Mouse (Mus musculus): ENCODE data around the gene Pard3.

Gene Pard3

DNA sequence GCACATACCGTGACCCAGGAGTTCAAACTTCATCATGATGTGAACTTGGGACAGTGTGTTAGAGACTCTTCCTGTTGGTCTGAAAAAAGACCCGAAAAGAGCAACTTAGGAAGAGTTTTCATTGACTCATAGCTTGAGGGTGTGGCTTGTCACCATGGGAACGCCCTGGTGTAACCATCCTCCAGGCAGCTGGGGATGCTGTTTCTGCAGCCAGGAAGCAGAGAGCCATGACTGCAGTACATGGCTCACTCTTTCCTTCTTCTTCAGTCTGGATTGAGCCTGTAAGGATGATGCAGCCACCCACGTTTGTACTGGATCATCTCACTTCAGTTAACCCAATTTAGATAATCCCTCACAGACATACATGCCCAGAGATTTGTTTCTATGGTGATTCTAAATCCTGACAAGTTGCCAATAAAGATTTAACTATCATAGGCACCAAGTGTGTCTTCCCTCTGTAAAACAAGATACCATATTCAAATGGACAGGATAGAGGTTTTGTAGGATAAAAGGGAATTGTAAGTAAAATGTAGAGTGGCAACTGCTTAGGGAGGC lies 431.6 kb downstream of the Pard3 start:
- DNase-seq (ENCODE audit: low read depth, low spot score): peak; percentile 51

GRCm38 (mm10) chr8:127498997-127499719 lies 435.5 kb downstream of the Pard3 start:
- no peak for DNase-seq (ENCODE audit: low read depth, low spot score)

DNA sequence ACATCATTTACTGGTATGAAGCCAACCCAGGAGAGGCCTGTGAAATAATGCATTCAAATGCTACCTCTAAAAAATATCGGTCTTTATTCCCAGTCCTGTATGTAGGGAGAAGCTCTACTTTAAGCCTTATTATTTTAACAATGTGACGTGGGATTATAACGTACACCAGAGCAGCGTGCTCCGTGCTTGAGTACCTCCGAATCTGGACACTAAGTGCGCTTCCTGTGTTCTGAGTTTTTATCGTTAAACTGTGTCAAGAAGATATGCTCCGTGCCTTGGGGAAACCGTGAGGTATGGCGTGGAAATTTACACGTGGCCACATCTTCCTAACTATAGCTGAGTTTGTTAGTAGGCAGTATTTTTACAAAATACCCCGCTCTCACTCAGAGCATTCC lies 436.0 kb downstream of the Pard3 start:
- DNase-seq (ENCODE audit: low read depth, low spot score): peak; percentile 45

DNA sequence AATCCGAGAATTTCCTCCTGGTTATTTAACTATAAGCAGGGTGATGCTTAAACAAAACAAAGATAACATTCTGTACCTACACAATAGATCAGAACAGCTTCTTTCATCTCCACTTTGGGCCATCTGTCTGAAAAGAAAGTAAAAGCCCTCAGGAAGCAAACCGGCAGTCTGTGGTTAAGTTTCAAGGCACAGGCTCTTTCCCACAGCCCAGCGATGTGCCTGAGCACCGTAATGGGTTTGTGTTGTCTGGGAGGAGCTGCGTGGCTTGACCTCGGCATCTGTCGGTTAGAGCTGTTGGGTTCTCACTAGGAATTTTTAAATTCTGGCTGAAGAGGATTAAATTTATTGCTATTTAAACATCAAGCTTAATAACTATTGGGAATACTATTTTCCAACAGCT lies 436.5 kb downstream of the Pard3 start:
- peak; percentile 68 for DNase-seq (ENCODE audit: low read depth, low spot score)

DNA sequence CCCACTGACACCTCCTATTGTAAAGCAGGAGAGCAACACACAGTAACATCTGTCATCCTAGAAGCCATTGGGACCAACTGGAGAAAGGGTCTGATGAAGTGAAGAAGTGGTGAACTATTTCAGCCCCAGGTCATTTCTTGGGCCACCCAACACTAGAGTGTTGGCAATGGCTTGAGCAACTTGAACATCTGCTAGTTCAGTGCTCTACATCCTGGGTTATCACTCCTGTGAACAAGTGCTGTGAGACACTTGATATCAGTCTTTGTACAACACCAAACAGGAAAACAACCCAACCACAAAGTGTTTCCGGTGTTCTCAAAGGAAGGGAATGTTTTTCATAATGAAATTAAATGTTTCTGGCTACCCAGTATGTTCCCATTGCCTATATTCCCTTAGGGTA lies 438.1 kb downstream of the Pard3 start:
- DNase-seq (ENCODE audit: low read depth, low spot score): peak; percentile 40

- no peak for DNase-seq (ENCODE audit: low read depth, low spot score)
These were observed 441.6 kb downstream of the Pard3 start for GRCm38 (mm10) chr8:127505286-127505685.

DNA sequence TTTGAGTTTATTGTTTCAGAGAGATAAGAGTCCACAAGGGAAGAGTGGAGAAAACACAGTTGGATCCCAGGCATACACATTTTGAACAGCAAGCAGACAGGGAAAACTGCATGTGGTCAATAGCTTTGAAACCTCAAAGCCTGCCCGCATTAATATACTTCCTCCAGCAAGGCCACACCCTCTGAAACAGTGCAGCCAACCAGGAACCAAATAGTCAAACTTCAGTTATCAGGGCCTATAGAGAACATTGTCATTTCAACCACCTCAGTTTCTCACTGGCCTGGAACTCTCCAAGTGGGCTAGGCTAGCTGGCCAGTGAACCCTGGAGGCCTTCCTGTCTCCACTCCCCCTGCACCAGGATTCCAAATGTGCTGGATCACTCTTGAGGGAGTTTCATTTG lies 442.6 kb downstream of the Pard3 start:
- DNase-seq (ENCODE audit: low read depth, low spot score): no peak

- DNase-seq (ENCODE audit: low read depth, low spot score): no peak
These were observed 447.6 kb downstream of the Pard3 start for GRCm38 (mm10) chr8:127511341-127511740.

GRCm38 (mm10) chr8:127512001-127512573 lies 448.4 kb downstream of the Pard3 start:
- DNase-seq (ENCODE audit: low read depth, low spot score): no peak

DNA sequence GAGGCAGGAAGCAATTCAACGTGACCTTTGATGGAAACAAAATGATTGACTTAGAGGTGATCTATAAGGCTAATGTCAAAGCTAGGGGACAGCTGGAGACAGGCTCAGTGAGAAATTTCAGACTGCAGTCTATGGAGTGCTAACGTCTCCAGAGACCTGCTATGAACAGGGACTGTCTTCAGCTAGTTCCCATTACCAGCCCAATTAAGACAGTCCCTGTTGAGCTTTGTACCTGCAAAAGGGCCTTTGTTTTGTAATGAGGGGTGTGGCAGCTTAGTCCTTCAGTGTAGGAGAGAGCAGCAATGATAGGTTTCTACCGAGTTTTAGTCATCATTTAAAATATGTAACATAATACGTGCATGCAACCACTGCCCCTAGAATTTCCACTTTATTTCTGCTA lies 448.9 kb downstream of the Pard3 start:
- no peak for DNase-seq (ENCODE audit: low read depth, low spot score)

DNA sequence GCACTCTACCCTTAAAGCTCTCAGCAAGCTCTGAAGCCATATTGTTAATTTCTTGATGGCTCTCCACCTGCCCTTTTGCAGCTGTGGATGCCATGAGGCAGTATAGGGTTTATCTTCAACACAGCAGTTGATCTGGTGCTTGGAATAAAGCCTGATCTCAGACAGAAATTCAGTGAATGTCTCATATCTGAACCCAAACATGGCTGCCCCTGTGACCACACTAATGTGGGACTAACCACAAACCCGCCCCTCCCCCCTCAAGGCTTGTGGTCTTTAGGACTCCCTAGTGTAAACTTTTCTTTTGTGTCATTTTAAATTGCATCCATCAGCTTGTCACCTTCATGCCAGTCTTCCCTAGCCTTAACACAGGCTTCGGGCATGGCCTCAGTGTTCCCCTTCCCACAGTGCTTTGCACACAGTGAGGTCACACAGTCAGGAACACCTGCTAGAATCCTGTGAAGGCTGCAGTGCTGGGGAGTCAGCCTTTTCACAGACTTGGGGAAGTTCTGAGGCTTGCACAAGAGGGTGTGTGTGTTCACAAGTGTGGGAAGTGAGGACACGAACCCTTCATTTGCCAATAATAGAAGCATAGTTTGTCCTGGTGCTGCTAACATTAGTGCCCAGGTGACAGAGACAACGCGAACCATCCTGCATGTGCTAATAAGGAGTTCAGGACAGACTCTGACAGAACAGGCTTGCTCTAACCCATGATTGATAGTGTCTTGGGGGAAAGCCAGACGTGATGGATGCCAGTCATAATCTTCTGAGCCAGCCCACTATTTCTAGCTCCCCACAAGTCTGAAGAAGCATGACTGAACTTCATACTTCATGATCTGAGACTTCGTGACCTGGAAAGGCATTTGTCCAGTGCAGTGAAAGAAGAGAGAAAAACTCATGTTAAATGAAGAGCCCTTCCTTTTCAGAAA lies 451.4 kb downstream of the Pard3 start:
- no peak for DNase-seq (ENCODE audit: low read depth, low spot score)

GRCm38 (mm10) chr8:127516043-127516442 lies 452.4 kb downstream of the Pard3 start:
- DNase-seq (ENCODE audit: low read depth, low spot score): peak; percentile 52

- DNase-seq (ENCODE audit: low read depth, low spot score): no peak
These were observed 462.0 kb downstream of the Pard3 start for GRCm38 (mm10) chr8:127525673-127526072.

DNA sequence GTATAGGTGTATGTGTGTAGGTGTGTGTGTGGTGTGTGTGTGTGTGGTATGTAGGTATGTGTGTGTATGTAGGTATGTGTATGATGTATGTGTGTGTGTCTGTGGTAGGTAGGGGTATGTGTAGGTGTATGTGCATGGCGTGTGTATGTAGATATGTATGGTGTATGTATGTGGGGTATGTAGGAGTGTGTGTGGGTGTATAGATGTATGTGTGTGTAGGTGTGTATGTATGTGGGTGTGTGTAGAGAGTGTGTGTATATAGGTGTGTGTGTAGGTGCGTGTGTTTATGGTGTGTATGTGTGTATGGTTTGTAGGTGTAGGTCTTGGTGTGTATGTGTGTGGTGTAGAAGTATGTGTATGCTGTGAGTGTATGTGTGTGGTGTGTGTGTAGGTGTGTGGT lies 464.6 kb downstream of the Pard3 start:
- DNase-seq (ENCODE audit: low read depth, low spot score): no peak

DNA sequence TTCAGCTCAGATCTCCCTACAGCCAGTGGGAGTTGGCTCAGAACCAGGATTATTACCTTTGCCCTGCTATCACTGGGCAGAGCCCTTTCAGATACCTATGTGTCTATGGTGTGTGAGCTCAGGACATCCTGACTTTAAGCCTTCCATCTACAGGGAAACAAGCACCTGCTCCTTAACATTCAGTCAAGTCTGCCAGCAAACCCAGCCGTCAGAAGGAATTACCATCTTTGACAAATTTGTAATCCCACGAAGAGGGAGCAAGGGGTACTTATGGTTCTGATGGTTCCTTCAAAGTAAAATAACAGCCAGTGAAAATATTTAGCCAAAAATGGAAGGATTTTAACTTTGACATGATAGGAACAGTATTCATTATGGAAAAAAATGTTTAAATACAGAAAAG lies 466.1 kb downstream of the Pard3 start:
- no peak for DNase-seq (ENCODE audit: low read depth, low spot score)

GRCm38 (mm10) chr8:127531866-127532265 lies 468.2 kb downstream of the Pard3 start:
- no peak for DNase-seq (ENCODE audit: low read depth, low spot score)

- DNase-seq (ENCODE audit: low read depth, low spot score): no peak
These were observed 471.1 kb downstream of the Pard3 start for GRCm38 (mm10) chr8:127534789-127535188.

DNA sequence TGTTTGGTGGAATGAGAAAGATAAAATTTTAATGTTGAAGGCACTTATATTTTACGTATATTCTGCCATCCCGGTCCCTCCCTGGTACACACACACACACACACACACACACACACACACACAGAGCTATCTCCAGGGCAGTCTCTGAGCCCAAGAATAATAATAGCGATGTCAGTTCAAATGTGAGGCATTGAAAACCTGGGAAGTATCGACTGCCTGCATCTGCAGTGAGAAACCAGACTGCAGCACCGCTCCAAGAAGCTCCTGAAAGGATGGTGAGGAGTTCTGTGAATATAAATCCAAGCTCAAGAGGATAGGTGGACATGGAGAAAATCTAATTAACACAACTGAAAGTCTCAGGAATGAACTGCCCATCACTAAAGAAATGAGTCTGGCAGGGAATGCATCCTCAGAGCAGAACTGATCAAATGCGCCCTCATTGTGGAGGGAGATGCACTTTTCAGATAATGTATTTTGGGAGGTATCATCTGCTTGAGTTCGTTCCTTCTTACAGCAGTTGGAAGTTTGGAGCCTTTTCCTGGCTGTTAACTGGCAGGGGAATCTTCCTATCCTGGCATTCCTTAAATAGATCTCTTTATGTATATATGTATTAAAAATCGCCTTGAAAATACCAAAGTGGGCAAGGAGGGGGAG lies 471.6 kb downstream of the Pard3 start:
- no peak for DNase-seq (ENCODE audit: low read depth, low spot score)

DNA sequence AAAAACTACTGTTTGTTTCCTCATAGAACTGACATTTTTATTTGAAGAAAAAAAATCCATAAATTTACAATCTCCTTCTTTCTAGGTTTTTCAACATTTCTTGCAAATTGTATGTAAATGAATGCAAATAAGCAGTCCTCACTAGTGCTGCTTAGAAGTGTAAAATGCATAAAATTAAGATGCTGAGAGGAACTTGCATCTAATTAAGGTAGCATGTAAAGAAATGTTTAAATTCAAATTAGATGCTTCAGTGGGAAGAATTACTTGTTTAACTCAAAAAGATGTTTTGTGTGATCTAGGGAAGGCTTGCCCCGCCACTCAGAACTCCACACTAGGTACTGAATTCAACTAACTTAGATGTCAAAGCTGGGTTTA lies 472.1 kb downstream of the Pard3 start:
- DNase-seq (ENCODE audit: low read depth, low spot score): no peak

DNA sequence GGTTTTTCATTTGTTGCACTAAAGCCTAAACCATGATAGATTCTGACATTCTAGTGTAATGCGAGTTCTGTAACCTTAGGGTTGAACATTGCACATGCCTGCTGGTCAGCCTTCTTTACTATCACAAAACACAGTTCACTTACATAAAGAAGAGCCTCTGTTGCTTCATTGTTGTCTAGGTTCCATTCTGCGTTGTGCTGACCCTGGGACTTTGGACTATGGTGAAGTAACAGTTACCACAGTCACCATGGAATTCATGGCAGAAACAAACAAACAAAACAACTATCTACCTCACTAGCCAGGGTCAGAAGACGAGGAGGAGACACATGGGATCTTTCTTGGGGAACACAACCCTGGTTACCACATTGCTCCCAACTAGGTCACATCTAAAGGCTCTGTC lies 476.1 kb downstream of the Pard3 start:
- DNase-seq (ENCODE audit: low read depth, low spot score): no peak

DNA sequence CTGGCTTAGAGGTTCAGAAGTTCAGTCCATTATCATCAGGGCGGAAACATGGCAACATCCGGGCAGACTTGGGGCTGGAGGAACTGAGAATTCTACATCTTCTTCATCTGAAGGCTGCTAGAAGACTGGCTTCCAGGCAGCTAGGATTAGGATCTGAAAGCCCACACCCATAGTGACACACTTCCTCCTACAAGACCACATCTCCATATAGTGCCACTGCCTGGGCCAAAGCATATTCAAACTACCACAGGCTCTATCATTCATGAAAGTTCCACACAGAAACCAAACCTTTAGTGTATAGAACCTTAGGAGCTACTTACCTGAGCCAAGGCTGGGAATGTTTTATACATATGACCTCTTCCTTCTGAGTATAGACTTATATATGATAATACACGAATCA lies 476.6 kb downstream of the Pard3 start:
- no peak for DNase-seq (ENCODE audit: low read depth, low spot score)

DNA sequence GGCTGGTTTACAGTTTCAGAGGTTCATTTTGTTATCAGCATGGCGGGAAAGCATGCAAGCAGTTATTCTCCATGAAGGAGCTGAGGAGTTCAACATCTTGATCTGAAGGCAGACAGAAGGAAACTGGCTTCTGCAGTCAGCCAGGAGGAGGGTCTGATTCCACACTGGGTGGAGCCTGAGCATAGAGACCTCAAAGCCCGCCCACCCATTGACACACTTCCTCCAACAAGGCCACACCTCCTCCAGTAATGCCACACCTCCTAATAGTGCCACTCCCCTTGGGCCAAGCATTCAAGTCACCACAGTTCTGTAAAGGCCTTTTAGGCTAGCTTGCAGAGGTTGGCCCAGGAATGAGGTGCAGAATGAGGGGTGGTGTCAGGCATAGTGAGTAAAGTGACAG lies 478.5 kb downstream of the Pard3 start:
- DNase-seq (ENCODE audit: low read depth, low spot score): peak; percentile 12
